In genomic region chr7:116524577-116524976, GRCm38 (mm10) we compare ENCODE assay signal across 14 mouse cellular contexts. TPM values are rescaled to one million over a fixed set of nuclear protein-coding genes. Genes with fewer than 3 reads are reported as not detected.
DNase-seq lines count a peak whose midpoint lies in the region; ATAC-seq and TF ChIP-seq lines count a peak whose summit lies in the region.
"Had no signal": no experiment of that assay in that cellular context is flagged by ENCODE, and none has a peak within 500 bp of the region (broad histone marks: within the 10 kb centered on the region; RNA-seq: fewer than 3 reads in every experiment).

No protein-coding gene starts in this region.

- H3K27me3 ChIP-seq in heart, embryonic 11.5 days (ENCODE audit: control insufficient read depth, insufficient read depth, low read length) = no peaks in the 10 kb centered on the region
- H3K27me3 ChIP-seq: neural tube, embryonic 15.5 days had no signal

- peak; percentile 97 for DNase-seq in heart, adult 11 months
- peak; percentile 79 for DNase-seq in 3T3-L1 (ENCODE audit: low read depth, low spot score)
- DNase-seq in lung, postnatal 14 days = peak; percentile 55
- DNase-seq in layer of hippocampus, postnatal 36 days = no peak
- DNase-seq in left cerebral cortex, adult 9 months (ENCODE audit: low spot score in 2 of 2) = no peak
- DNase-seq: cerebellum, adult 9-11 months; gastrocnemius, adult 2 months; kidney, postnatal 14 days had no signal

- no peaks in the 10 kb centered on the region for H3K9me3 ChIP-seq in heart, embryonic 11.5 days (replicated peaks; ENCODE audit: control insufficient read depth, low read length)
- H3K9me3 ChIP-seq: neural tube, embryonic 15.5 days had no signal

- H3K27ac ChIP-seq in heart, embryonic 11.5 days (ENCODE audit: low read depth, low read length) = no peak overlapping the region
- H3K27ac ChIP-seq in bone marrow macrophage, adult 2 months (ENCODE audit: insufficient read depth, low read depth, low read length) = peak overlapping the region; percentile 58
- H3K27ac ChIP-seq: gastrocnemius, adult 2 months; hindbrain, embryonic 10.5 days; neural tube, embryonic 15.5 days had no signal

- no peaks in the 10 kb centered on the region for H3K4me1 ChIP-seq in heart, embryonic 11.5 days (ENCODE audit: control insufficient read depth, insufficient read depth, low read length)
- peaks cover 8% of the 10 kb centered on the region for H3K4me1 ChIP-seq in bone marrow macrophage, adult 2 months (ENCODE audit: control insufficient read depth, insufficient read depth, low read length)
- H3K4me1 ChIP-seq: hindbrain, embryonic 10.5 days; neural tube, embryonic 15.5 days had no signal

- no peak for TF ChIP-seq CTCF in bone marrow macrophage, adult 2 months (IDR thresholded peaks at IDR 0.05; ENCODE audit: low read depth, low read length)

- H3K4me3 ChIP-seq in heart, embryonic 11.5 days (ENCODE audit: low read depth, low read length) = no peak overlapping the region
- H3K4me3 ChIP-seq in bone marrow macrophage, adult 2 months (ENCODE audit: insufficient read depth, low read length) = no peak overlapping the region
- H3K4me3 ChIP-seq: gastrocnemius, adult 2 months; hindbrain, embryonic 10.5 days; neural tube, embryonic 15.5 days had no signal

- no peak overlapping the region for H3K9ac ChIP-seq in heart, embryonic 11.5 days (ENCODE audit: low read depth, low read length)
- H3K9ac ChIP-seq: neural tube, embryonic 15.5 days had no signal

- peaks cover 4% of the 10 kb centered on the region for H3K36me3 ChIP-seq in heart, embryonic 11.5 days (ENCODE audit: control insufficient read depth, insufficient read depth, low read length)

- no peak for TF ChIP-seq POLR2A in bone marrow macrophage, adult 2 months (IDR thresholded peaks at IDR 0.05; ENCODE audit: borderline replicate concordance, low read depth, low read length)

- no peak for ATAC-seq in heart, embryonic 11.5 days (replicated peaks; ENCODE audit: insufficient number of reproducible peaks, low FRiP score, low TSS enrichment)
- ATAC-seq in activated CD4-positive, CD25-positive, alpha-beta regulatory T cell, adult 4 months = no peak
- ATAC-seq: forebrain, embryonic 16.5 days had no signal

- no peak overlapping the region for H3K4me2 ChIP-seq in heart, embryonic 11.5 days
- H3K4me2 ChIP-seq: neural tube, embryonic 15.5 days had no signal

- 69% methylated on average over 2 of the region's 2 CpGs for WGBS in heart, embryonic 11.5 days (ENCODE audit: insufficient replicate concordance)

RNA-seq across cellular contexts. Expression of gene Nucb2, which starts 20.4 kb away (rescaled TPM):
- 6.5 and 8.7 TPM in 2 replicates for polyA plus RNA-seq in heart, embryonic 11.5 days (2014; fragmentation: Nextera tagmentation; extraction: Ambion mirVana)
- polyA plus RNA-seq in bone marrow macrophage, adult 2 months (2012; ENCODE audit: insufficient read depth, insufficient read length, missing spikeins) = 52.9 and 55.8 TPM in 2 replicates
- 10 to 100 TPM; 25.4 to 25.6 TPM for total RNA-seq in layer of hippocampus, postnatal 36 days (2021)
- polyA plus RNA-seq in activated CD4-positive, CD25-positive, alpha-beta regulatory T cell, adult 4 months (2017; shearing (Covaris generic)) = 10 to 100 TPM; 20.2 to 21.9 TPM

Comparison
In these comparisons a context has a peak if more than half of its experiments do, and no peak if none do; other contexts are left out.
1. DNase-seq: peak in heart, adult 11 months (single experiment), 3T3-L1 (single experiment) and lung, postnatal 14 days (single experiment); none in layer of hippocampus, postnatal 36 days (0 of 2) and left cerebral cortex, adult 9 months (0 of 2).